Mouse (Mus musculus): ENCODE measurements at regions not wholly inside any gene's neighbourhood (a gene's known extent, or its start where the extent isn't known, plus 50 kb on each side); places are given as distances from the start of the nearest gene placed in this dataset.
A peak's percentile ranks its signal among the peaks of the same experiment; 100 is the strongest.

- Histone ChIP-seq H3K27ac (ENCODE audit: low read depth, low read length) (peak overlapping the region; percentile 94), H3K36me3 (ENCODE audit: insufficient read depth, low read length) (no peaks in the 10 kb centered on the region), H3K27me3 (ENCODE audit: insufficient read depth, low read length) (no peaks in the 10 kb centered on the region), H3K4me1 (ENCODE audit: insufficient read depth, low read length) (peaks cover 6% of the 10 kb centered on the region), H3K9me3 (ENCODE audit: low read length) (no peaks in the 10 kb centered on the region), H3K9ac (replicated peaks; ENCODE audit: low read length, poor library complexity, severe bottlenecking) (peak overlapping the region; percentile 54), H3K4me2 (ENCODE audit: low read depth, low read length, poor library complexity, severe bottlenecking) (peak overlapping the region; percentile 49), H3K4me3 (ENCODE audit: low read depth, low read length) (peak overlapping the region; percentile 29)
- no peak for TF ChIP-seq CTCF (IDR thresholded peaks at IDR 0.05)
- WGBS = 26% methylated on average over 15 of the region's 15 CpGs
- DNase-seq (ENCODE audit: low spot score) (no peak), ATAC-seq (ENCODE audit: low FRiP score) (no peak)
These were observed 97.9 kb downstream of the Rpap3 start for GRCm38 (mm10) chr15:97607617-97608206.

DNA sequence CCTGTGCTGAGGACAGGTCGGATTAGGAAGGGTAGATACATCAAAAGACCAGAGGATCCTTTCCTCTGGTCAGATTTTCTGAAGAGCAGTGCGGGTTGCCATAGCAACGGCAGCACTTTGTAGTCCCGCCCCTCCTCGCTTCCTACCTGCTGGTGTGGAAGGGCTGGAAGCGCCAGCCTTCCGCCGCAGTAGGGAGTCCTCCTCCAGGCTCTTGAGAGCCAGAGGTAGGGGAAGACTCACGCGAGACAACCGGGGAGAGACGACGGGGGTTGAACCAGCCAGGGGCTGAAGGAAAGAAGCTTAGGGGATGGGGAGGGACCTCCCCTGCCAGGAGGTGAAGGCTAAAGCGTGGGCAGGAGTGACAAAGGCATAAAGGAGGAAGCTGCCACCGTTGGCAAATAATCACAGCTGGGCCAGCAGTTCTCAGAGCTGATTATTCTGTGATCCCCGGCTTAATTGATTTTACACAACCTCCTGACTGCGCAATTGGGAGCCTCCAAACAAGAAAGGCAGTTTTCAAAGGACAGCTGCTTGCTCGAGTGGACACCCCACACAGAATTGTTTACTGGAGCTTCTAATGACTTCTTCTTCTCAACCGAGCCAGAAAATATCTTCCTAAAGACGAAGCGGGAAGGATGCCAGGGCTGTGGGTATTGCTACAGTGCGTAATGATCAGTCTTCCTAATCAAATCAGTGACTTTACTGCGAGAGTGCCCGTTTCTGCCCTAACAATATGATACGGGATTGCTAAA is 98.8 kb downstream of the Rpap3 start:
- WGBS = 3% methylated on average over 25 of the region's 25 CpGs
- H3K27ac ChIP-seq (ENCODE audit: low read depth, low read length) = peak overlapping the region; percentile 94
- H3K4me3 ChIP-seq (ENCODE audit: low read depth, low read length) = peak overlapping the region; percentile 29
- DNase-seq (ENCODE audit: low spot score) (peak; percentile 95), ATAC-seq (ENCODE audit: low FRiP score) (peak; percentile 90)
- H3K4me1 ChIP-seq (ENCODE audit: insufficient read depth, low read length) = peaks cover 6% of the 10 kb centered on the region
- no peaks in the 10 kb centered on the region for H3K36me3 ChIP-seq (ENCODE audit: insufficient read depth, low read length)
- no peaks in the 10 kb centered on the region for H3K9me3 ChIP-seq (ENCODE audit: low read length)
- no peaks in the 10 kb centered on the region for H3K27me3 ChIP-seq (ENCODE audit: insufficient read depth, low read length)
- TF ChIP-seq CTCF (IDR thresholded peaks at IDR 0.05) = no peak
- peak overlapping the region; percentile 49 for H3K4me2 ChIP-seq (ENCODE audit: low read depth, low read length, poor library complexity, severe bottlenecking)
- H3K9ac ChIP-seq (replicated peaks; ENCODE audit: low read length, poor library complexity, severe bottlenecking) = peak overlapping the region; percentile 54

- DNase-seq (ENCODE audit: low spot score) = no peak
- WGBS = 21% methylated on average over 6 of the region's 6 CpGs
- H3K27me3 ChIP-seq (ENCODE audit: insufficient read depth, low read length) = no peaks in the 10 kb centered on the region
- TF ChIP-seq CTCF (IDR thresholded peaks at IDR 0.05) = no peak
- peaks cover 6% of the 10 kb centered on the region for H3K4me1 ChIP-seq (ENCODE audit: insufficient read depth, low read length)
- H3K36me3 ChIP-seq (ENCODE audit: insufficient read depth, low read length) = no peaks in the 10 kb centered on the region
- H3K4me2 ChIP-seq (ENCODE audit: low read depth, low read length, poor library complexity, severe bottlenecking) = peak overlapping the region; percentile 49
- peak overlapping the region; percentile 54; the same call in 1 of the 2 replicates for H3K9ac ChIP-seq (replicated peaks; ENCODE audit: low read length, poor library complexity, severe bottlenecking)
- peak overlapping the region; percentile 29; the same call in 1 of the 2 replicates for H3K4me3 ChIP-seq (ENCODE audit: low read depth, low read length)
- no peaks in the 10 kb centered on the region for H3K9me3 ChIP-seq (ENCODE audit: low read length)
- peak overlapping the region; percentile 94 for H3K27ac ChIP-seq (ENCODE audit: low read depth, low read length)
- ATAC-seq (ENCODE audit: low FRiP score) = peak; percentile 12; the same call in 1 of the 2 replicates
These were observed 99.4 kb downstream of the Rpap3 start for GRCm38 (mm10) chr15:97606232-97606629.

- no peak for TF ChIP-seq CTCF (IDR thresholded peaks at IDR 0.05)
- Histone ChIP-seq H3K9ac (replicated peaks; ENCODE audit: low read length, poor library complexity, severe bottlenecking) (no peak overlapping the region), H3K27ac (ENCODE audit: low read depth, low read length) (peak overlapping the region; percentile 94), H3K27me3 (ENCODE audit: insufficient read depth, low read length) (no peaks in the 10 kb centered on the region), H3K9me3 (ENCODE audit: low read length) (no peaks in the 10 kb centered on the region), H3K4me2 (ENCODE audit: low read depth, low read length, poor library complexity, severe bottlenecking) (no peak overlapping the region), H3K4me1 (ENCODE audit: insufficient read depth, low read length) (peaks cover 6% of the 10 kb centered on the region), H3K4me3 (ENCODE audit: low read depth, low read length) (no peak overlapping the region), H3K36me3 (ENCODE audit: insufficient read depth, low read length) (no peaks in the 10 kb centered on the region)
- ATAC-seq (ENCODE audit: low FRiP score) = no peak
- no peak for DNase-seq (ENCODE audit: low spot score)
- WGBS = 85% methylated on average over 7 of the region's 7 CpGs
These were observed 99.8 kb downstream of the Rpap3 start for GRCm38 (mm10) chr15:97605791-97606190.

DNA sequence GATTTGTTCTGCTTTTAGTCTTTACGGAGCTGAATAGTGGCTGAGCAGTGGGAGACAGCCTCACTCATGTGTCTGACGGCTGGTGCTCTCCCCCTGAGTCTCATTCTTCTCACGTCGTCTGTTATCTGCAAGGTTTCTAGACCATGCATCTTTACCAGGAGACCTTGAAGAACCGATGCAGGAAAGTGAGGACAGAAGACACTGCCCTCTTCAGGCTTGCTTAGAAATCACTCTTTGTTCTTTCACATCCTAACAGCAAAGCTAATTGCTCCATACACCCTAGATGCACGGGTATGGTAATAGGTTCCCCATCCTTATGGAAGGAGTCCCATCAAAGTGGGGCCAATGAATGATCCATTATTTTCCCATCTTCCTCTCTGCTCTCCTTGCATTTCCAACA is 102.1 kb downstream of the Rpap3 start:
- H3K4me1 ChIP-seq (ENCODE audit: insufficient read depth, low read length) = peaks cover 6% of the 10 kb centered on the region
- H3K36me3 ChIP-seq (ENCODE audit: insufficient read depth, low read length) = no peaks in the 10 kb centered on the region
- H3K4me2 ChIP-seq (ENCODE audit: low read depth, low read length, poor library complexity, severe bottlenecking) = no peak overlapping the region
- H3K4me3 ChIP-seq (ENCODE audit: low read depth, low read length) = no peak overlapping the region
- 48% methylated on average over 6 of the region's 6 CpGs for WGBS
- ATAC-seq (ENCODE audit: low FRiP score) (no peak), DNase-seq (ENCODE audit: low spot score) (peak; percentile 63)
- H3K27me3 ChIP-seq (ENCODE audit: insufficient read depth, low read length) = no peaks in the 10 kb centered on the region
- peak; percentile 73 for TF ChIP-seq CTCF (IDR thresholded peaks at IDR 0.05)
- no peak overlapping the region for H3K27ac ChIP-seq (ENCODE audit: low read depth, low read length)
- no peak overlapping the region for H3K9ac ChIP-seq (replicated peaks; ENCODE audit: low read length, poor library complexity, severe bottlenecking)
- no peaks in the 10 kb centered on the region for H3K9me3 ChIP-seq (ENCODE audit: low read length)

GRCm38 (mm10) chr15:97598270-97598669 is 107.4 kb downstream of the Rpap3 start:
- no peak overlapping the region for H3K9ac ChIP-seq (replicated peaks; ENCODE audit: low read length, poor library complexity, severe bottlenecking)
- H3K4me1 ChIP-seq (ENCODE audit: insufficient read depth, low read length) = no peaks in the 10 kb centered on the region
- H3K27ac ChIP-seq (ENCODE audit: low read depth, low read length) = no peak overlapping the region
- DNase-seq (ENCODE audit: low spot score) = no peak
- WGBS = 77% methylated on average over 8 of the region's 8 CpGs
- H3K4me2 ChIP-seq (ENCODE audit: low read depth, low read length, poor library complexity, severe bottlenecking) = no peak overlapping the region
- H3K27me3 ChIP-seq (ENCODE audit: insufficient read depth, low read length) = no peaks in the 10 kb centered on the region
- no peak overlapping the region for H3K4me3 ChIP-seq (ENCODE audit: low read depth, low read length)
- no peak for ATAC-seq (ENCODE audit: low FRiP score)
- TF ChIP-seq CTCF (IDR thresholded peaks at IDR 0.05) = no peak
- H3K9me3 ChIP-seq (ENCODE audit: low read length) = no peaks in the 10 kb centered on the region
- H3K36me3 ChIP-seq (ENCODE audit: insufficient read depth, low read length) = no peaks in the 10 kb centered on the region
